Mouse (Mus musculus) hindlimb bud, embryonic 11.5 days (tissue): ENCODE measurements around the gene Smco3.
A peak's percentile ranks its signal among the peaks of the same experiment; 100 is the strongest.

ENCODE experiments used
- DNase-seq: peaks from one replicate; pipeline ENCODE4 v3.0.0-alpha.2; 2012; ENCODE audit warnings: low read depth, low spot score; ENCODE audit errors: extremely low spot score

The Smco3 gene

GRCm38 (mm10) chr6:136847267-136847666 lies 12.0 kb upstream of the Smco3 start:
- DNase-seq: no peak

GRCm38 (mm10) chr6:136845706-136846480 lies 10.6 kb upstream of the Smco3 start:
- DNase-seq: no peak

GRCm38 (mm10) chr6:136844903-136845302 lies 9.7 kb upstream of the Smco3 start:
- no peak for DNase-seq

DNA sequence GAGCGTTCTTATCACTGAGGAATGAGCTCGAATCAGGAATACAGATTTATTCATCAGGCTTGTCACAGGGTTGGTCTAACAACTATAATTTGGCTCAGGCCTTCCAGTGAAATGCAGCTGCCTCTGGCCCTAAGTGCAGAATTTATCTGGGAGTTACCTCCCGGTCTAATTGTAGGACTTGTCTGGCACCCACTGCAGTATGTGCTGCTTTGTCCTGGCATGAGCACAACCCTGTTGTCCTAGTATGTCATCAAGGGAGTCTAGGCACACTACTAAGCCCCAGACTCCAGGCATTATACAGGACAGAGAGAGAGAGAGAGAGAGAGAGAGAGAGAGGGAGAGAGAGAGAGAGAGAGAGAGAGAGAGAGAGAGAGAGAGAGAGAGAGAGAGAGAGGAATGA lies 2.1 kb upstream of the Smco3 start:
- DNase-seq: no peak

GRCm38 (mm10) chr6:136831712-136832111 lies 3.5 kb downstream of the Smco3 start:
- DNase-seq: no peak

- DNase-seq: no peak
Observed at GRCm38 (mm10) chr6:136828681-136829080, 6.6 kb downstream of the Smco3 start.

- peak; percentile 94 for DNase-seq
Observed at GRCm38 (mm10) chr6:136827881-136828561, 7.2 kb downstream of the Smco3 start, which contains the start of gene Wbp11. Wbp11 (minus strand) TSS chr6:136828233.

- no peak for DNase-seq
Observed at GRCm38 (mm10) chr6:136827516-136827880, 7.8 kb downstream of the Smco3 start, which contains the start of gene BC049715. BC049715 (plus strand) TSS chr6:136827626.

DNA sequence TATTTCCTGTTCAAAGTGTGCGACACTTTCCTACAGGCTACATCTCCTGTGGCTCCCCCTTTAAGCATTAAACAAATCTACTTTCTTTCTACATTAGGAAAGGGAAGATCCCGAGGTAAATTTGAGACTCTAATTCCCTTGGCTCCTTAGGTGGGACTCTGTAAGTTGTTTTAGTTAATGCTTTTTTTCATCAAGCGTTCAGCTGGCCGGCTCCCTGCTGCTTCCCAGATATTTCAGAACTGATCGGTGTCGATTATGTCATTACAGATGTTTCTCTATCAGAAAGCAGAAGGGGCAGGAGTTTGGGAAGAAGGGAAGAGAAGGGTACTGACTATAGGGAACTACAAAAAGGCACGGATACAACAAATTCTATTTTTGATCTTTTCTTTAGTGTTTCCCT lies 8.1 kb downstream of the Smco3 start:
- no peak for DNase-seq

DNA sequence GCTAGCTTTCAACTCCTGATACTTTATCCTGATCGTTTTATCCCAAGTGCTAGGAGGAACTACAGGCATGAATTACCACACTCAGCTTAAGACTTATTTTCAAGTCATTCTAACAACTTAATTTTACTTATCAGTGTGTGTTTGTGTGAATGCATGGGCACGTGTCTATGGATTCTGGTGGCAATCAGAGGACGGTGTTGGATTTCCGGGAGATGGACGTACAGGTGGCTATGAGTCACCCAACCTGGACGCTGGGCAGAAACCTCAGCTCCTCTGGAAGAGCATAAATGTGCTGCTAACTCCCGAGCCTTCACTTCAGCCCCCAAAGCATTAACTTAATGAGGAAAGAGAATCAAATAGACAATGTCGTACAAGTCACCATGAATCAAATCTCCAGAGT lies 10.3 kb downstream of the Smco3 start:
- DNase-seq: no peak

GRCm38 (mm10) chr6:136821086-136821485 lies 14.2 kb downstream of the Smco3 start:
- DNase-seq: no peak

DNA sequence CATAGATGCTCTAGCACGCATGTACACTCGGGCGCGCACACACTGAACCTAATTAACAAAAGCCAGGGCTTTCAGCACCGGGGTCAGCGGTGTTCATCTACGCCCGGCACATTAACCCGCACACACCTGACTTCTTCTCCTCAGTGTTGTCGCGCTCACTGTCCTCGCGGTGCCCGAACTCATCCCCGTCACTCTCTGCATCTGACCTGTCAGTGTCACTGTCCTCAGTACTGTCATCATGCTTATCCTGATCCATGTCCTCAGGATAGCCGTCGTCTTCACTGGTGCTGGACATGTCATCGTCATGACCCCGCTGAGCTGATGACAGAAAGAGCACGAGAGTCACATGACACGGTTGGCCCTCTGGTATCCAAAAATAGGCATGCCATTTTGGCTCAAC lies 14.9 kb downstream of the Smco3 start:
- no peak for DNase-seq

DNA sequence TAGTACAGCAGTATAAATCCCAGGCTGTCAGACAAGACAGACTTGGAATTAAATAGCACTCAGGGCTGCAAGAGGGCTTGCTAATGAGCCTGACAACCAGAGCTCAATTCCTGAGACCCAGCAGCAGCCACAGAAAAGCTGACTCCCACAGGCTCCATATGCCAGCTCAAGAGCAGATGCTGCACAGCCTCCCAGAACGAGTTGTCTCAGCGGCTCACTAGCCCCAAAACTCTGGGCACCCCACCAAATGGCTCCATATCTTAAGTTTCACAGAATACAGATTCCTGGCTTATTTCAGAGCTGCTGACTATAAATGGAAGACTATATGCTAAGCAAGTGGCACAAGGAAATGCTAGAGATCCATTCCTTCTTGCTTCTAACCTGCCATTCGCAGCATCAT lies 17.7 kb downstream of the Smco3 start:
- no peak for DNase-seq

GRCm38 (mm10) chr6:136816826-136817225 lies 18.4 kb downstream of the Smco3 start:
- DNase-seq: no peak

- DNase-seq: no peak
Observed at GRCm38 (mm10) chr6:136815381-136815780, 19.9 kb downstream of the Smco3 start.

DNA sequence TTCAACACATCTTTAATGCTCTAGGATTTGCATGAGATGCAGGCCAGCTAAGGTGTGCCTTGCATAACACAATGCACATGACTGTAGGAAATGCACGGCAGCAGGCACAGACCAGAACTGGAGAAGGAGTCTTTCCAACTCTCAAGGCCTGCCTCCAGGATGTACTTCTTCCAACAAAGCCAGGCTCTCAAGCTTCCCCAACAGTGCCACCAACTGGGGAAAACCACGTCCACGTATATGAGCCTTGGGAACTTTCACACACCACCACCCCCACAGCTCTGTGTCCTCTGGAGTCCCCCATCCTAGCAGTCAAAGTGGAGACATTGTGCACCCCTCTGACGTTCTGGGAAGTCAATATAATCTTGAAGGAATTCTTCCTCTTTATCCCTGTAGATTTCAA lies 22.1 kb downstream of the Smco3 start:
- DNase-seq: no peak

DNA sequence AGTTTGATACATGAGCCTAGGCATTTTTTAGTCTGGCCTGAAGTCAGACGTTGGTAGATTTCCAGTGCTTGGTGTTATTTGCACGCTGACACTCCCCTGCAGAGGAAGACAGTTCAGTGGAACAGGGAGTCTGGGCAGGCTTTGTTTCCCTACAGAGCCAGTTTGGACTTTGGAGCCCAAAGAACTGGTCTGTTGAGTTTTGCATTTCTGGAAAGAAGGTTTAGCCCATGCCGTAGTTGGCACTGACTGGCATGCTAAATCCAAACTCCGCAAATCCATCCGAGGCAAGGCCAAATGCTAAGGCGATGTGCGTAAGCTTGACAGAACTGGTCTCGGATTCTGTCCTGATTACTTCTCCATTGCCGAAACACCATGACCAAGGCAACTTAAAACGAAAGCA lies 24.1 kb downstream of the Smco3 start:
- no peak for DNase-seq

- no peak for DNase-seq
Observed at GRCm38 (mm10) chr6:136809673-136810072, 25.6 kb downstream of the Smco3 start.

GRCm38 (mm10) chr6:136809077-136809476 lies 26.2 kb downstream of the Smco3 start:
- DNase-seq: no peak

- no peak for DNase-seq
Observed at GRCm38 (mm10) chr6:136808631-136809046, 26.6 kb downstream of the Smco3 start.

DNA sequence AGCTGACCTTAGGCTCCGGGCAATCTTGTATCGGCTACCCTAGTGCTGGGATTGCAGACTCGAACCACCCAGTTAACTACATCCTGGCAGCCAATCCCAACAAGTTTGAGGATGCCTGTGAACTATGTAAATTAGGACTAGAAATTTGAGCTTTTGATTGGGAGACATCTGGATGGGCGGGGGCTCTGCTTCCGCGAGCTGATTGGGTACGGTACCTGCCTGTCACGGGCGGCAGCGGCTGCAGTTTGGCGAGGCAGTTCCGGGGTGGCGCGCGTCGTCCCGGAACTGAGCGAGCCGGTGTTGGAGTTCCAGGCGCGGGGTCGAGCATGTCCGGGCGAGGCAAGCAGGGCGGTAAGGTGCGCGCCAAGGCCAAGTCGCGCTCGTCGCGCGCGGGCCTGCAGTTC lies 27.2 kb downstream of the Smco3 start, which contains the start of gene H2afj:
TSS of gene H2afj (plus strand) at position 231 of the 404 bp plus-strand sequence.
- peak; percentile 79 for DNase-seq

DNA sequence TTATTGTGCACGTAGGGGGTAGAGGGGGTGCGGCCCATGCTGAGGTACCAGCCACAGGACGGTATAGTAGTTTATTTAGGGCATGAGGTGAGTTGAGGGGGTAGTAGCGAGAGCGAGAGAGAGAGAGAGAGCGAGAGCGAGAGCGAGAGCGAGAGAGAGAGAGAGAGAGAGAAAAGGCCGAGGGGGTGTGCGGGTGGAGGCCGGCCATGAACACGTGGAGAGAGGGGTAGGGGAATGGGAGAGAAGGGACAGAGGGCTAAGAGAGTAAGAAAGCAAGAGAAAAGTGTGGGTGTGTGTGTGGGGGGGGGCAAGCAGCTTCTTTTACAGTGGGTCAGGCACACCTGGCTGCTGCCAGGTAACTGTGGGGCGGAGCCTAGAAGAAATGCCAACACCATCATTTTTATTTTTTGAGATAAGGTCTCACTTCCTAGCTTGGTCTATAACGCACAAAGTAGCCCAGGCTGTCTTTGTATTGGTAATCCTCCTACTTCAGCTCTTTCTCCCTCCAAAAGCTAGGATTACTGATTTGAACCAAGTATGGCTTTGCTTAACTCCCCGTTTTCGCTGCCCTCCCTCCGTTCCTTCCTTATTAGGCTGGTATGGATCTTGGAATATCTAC lies 27.7 kb downstream of the Smco3 start:
- no peak for DNase-seq
